Mouse (Mus musculus) c-Kit-positive CD71-positive TER-119-positive erythroid progenitor cells, embryonic 14.5 days (primary cell): ENCODE data around the gene Foxd4.
A peak's percentile ranks its signal among the peaks of the same experiment; 100 is the strongest.

Experiments used
- DNase-seq: peaks from one replicate; pipeline ENCODE4 v3.0.0-alpha.2; 2013; ENCODE audit warnings: low spot score

Gene Foxd4

DNA sequence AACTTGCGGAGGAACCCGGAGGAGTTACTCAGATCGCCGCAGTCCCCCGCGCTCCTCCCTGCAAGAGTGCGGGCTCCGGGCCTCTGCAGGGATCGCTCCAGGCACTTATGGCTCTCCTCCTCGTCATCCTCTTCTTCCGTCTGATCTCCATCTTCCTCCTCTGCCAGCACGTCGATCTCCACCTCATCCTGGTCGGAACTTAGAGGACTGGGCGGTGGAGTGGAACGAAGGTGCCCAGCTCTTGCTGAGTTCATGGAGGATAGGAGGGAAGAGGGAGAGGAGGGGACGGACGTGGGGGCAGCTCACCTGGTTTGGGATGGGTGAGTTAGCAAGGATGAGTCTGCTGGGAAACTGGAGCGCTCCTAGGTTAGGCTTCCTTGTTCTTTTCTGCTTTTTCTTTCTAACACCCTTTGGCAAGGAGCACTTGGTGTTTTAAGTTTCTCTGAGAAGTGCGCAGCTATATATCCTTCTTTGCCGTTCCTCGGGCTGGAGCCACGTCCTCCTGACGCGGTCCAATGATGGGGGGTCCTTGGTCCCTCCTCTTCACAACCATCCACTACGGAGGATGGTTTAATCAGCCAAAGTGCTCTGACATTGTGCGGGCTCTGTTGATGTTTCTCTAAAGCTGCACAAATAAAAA, at the start of gene Foxd4:
TSS of gene Foxd4 (minus strand) at position 617 of the 640 bp plus-strand sequence.
- no peak for DNase-seq

GRCm38 (mm10) chr19:24945521-24946262, 44.7 kb upstream of the Foxd4 start:
- no peak for DNase-seq

- no peak for DNase-seq
These were observed 36.1 kb upstream of the Foxd4 start for GRCm38 (mm10) chr19:24937084-24937483.

GRCm38 (mm10) chr19:24929041-24929440, 28.0 kb upstream of the Foxd4 start:
- no peak for DNase-seq

DNA sequence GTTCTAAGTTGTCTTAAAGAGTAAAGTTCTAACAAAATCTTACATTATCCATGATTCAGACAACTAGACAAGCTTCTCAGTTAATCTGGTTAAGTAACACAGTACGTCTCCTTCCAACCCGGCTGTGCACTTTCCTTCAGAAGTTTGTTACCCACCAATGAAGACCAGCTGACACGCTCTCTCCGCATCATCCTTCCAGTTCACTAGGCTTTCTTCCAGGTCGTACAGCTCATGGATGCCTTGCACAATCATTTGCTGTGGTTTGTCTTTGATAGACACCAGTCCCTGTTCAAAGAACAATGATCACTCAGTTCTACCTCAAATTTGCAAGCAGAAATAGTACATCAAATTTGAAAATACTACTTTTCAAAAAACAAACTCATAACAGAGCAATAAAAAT, 19.9 kb upstream of the Foxd4 start:
- no peak for DNase-seq

DNA sequence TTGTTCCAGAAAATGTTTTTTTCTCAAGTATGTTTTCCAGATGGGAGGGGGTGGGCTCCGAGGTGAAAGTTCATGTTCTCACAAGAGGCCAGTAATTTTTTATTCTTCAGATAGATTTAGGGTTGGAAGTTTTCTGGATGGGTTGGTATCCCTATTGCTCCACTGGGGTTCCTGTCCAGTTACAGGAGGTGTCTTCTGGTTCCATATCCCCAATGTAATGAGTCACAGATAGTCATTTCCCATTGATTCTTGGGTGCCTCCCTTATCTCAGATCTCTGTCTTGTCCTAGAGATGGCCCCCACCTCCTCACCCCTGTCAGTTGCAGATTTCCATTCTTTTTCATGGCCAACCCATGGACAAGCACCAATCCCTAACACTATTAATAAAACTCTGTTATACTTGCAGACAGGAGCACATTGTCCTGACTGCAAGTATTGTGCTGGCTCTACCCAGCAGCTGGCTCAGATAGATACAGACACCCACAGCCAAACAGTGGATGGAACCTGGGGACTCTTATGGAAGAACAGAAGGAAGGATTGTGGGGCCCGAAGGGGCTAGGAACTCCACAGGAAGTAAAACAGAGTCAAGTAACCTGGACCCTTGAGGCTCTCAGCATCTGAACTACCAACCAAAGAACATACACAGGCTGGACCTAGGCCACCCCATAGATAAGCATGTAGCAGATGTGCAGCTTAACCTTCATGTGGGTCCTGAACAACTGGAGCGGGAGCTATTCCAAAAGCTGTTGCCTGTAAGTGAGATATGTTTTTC, 7.6 kb upstream of the Foxd4 start:
- DNase-seq: no peak

GRCm38 (mm10) chr19:24907655-24908054, 6.7 kb upstream of the Foxd4 start:
- no peak for DNase-seq

- no peak for DNase-seq
These were observed 1.8 kb upstream of the Foxd4 start for GRCm38 (mm10) chr19:24902821-24903220.

DNA sequence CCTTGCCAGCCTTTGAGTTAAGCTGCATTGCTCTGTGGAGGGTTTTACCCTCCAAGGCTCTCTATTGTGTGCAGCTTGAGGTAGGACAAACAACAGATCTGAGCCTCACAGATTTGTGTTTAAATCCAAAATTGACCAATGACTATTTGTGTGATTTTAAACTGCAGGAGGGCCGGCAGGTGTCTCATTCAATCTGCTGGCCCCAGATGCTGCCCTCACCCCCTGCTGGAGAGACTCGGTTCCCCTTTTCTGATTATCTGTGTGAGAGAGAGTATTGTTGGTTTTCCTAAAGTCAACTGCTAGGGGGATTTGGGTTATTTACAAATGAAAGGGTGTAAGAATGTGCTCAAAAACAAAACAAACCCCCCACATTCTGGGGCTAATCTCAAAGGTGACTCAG, 1.3 kb upstream of the Foxd4 start:
- no peak for DNase-seq

- DNase-seq: no peak
These were observed 669 bp upstream of the Foxd4 start for GRCm38 (mm10) chr19:24901666-24902065.

GRCm38 (mm10) chr19:24899578-24900544, 1.1 kb downstream of the Foxd4 start:
- DNase-seq: no peak

GRCm38 (mm10) chr19:24898737-24899577, 2.0 kb downstream of the Foxd4 start:
- no peak for DNase-seq

GRCm38 (mm10) chr19:24897896-24898736, 2.9 kb downstream of the Foxd4 start:
- DNase-seq: no peak

DNA sequence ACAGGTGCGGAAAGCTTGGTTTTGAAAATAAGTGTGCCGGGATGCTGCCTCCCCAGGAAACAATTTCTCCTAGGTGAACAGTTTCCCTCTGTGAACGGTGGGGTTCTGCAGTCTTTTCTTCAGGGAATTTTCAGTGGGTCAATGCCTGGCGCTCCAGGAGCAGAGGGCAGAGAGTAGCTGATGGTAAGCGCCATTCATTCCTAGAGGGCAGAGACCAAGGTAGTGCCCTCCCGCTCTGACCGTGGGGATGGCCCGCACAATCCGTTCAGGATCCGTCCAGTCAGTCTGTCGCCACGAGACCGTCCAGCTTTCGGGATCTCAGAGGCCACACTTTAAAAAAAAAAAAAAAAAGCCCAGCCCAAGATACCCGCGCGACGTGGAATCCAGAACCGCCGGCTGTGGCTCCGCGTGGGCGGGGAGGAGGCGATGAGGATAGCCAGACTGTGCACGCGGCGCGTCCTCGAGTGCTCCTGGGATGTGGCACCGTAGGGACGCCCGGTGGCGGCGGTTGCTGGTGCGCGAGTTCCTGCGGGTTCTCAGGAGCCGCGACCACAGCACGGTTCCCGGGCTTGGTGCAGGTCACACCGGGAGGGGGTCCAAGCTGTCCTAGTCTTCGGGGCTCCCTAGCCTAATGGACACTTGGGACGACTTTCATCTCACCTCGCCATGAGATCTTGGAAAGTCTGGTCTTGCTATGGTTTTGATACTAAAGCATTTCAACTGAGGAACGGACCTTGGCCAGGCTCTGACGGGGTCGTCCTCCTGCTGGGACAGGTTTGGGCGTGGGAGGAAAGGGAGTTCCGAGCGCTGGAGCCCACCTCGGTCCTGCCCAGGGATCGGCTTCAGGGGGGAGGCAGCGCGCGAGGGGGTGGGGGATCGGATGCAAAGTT, 3.7 kb downstream of the Foxd4 start:
- DNase-seq: no peak

DNA sequence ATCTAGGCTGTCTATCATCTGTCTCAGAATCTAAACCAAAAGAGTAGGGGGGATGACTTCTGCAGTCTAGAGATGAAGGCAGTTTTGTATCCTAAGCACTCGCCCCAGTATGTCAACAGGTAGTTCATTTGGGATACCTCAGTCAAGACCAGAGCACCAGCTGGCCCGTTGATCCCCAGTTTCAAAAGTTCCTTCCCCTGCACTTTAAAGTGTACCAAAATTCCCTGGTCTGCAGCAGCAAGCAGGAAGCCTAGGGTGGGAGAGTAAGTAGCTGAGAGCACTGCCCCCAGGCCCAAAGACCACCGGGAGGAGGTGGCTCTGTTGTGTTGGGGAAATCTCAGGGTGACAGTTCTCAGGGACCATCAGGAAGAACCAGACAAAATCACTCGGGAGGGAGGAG, 4.5 kb downstream of the Foxd4 start:
- DNase-seq: no peak

- DNase-seq: no peak
These were observed 14.1 kb downstream of the Foxd4 start for GRCm38 (mm10) chr19:24886888-24887287.

GRCm38 (mm10) chr19:24885504-24885903, 15.5 kb downstream of the Foxd4 start:
- peak; percentile 20 for DNase-seq

DNA sequence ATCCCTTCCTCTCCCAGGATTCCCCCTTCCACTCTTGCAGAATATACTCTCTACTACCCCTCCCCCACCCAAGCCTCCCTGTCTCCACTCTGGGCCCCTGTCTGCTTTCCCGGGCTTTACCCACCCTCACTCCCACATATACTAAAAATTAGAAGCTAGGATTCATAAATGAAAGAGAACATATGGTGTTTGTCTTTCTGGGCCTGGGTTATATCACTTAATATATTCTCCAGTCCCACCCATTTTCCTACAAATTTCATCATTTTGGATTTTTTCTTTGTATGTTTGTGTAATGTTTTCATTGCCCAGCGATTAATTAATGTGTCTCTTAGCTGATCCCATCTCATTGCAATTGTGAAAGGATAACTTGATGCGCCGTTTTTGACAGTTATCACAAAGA, 19.8 kb downstream of the Foxd4 start:
- DNase-seq: no peak
